Mouse (Mus musculus) testis, postnatal 14 days (tissue): ENCODE measurements around the gene Mfge8.

Experiments
- DNase-seq: peaks from one replicate; pipeline ENCODE4 v3.0.0; 2021; ENCODE audit warnings: low spot score

Mfge8 gene

DNA sequence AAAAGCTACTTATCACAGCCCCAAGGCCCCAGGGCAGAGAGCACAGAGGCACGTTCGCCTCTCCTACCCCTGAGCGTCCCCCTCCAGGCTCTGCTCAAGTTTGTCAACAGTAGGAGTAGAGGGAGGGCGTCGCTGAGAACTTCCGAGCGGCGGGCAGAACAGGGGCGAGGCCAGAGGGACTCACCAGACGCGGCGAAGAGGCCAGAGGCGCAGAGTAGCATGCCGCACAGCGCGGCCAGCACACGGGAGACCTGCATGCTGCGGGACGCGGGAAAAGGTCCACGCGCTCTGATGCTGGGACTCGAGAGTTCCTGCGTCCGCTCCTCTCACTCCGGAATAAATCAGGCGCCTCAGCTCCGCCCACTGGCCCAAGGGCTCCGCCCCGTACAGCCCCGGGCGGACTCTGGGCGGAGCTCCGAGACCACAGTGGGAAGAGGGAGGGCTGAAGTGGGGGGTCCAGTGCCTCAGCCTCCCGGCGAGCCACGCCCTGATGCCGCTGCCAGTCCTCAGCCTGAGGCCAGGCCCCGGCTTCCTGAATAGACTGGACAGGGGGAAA, at the start of gene Mfge8:
Gene Mfge8, minus strand, starts transcription at position 350 of the 556 bp plus-strand sequence.
- DNase-seq, result peak; percentile 87

DNA sequence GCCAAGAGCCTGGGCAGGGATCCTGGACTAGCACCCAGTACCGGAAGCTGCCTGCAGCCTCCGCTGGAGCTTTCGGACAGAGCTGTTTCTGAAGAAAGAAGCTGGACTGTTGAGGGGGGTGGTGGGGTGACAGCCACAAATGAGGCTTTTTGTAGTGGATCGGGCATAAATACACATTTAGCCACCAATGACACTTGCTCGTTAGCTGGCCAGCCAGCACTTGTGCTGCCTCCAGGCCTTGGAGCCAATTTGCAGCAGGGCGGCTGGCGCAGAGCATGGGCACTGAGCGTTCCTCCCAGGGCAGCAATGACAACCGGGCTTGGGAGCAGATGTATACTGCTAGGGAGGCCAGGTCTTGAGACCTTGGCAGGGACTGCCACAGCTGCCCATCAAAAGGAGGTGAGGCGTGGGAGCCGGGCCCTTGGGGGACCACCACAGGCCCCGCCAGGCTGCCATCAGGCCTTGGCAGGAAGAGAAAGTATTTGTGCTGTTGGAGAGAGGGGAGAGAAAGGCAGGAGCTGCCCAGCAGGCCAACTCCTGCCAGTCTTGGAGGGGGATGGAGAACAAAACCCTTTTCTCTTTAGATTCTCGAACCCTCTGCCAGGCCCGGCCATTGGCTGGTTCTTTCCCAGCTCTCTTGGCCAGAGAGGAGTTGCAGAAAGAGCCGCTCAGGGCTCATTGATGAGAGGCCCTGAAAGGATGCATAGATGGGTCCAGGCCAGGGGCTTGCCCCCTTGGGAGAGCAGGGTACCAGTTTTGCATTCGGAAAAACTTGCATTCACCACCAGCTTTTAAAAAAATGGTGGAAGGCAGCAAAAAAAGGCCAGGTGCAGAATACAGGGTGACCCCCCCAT, 45.9 kb upstream of the Mfge8 start:
- DNase-seq, result no peak

DNA sequence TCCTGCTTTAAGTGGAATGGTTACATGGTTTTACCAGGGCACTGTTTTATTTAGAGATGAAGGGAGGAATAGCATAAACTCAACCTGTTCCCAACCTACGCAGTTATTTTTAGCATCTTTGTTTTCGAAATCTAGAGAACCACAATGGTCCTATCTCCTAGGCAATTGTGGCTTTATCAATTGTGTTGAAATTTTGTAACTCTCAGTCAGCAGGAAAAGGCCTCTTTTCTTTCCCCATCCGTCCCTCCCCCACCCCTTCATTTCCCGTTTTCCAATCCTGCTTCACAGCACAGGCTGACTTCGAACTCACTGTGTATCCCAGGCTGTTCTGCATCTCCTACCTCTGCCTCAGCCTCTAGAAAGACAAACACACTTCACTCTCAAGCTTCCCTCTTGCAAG, 45.1 kb upstream of the Mfge8 start:
- no peak for DNase-seq

DNA sequence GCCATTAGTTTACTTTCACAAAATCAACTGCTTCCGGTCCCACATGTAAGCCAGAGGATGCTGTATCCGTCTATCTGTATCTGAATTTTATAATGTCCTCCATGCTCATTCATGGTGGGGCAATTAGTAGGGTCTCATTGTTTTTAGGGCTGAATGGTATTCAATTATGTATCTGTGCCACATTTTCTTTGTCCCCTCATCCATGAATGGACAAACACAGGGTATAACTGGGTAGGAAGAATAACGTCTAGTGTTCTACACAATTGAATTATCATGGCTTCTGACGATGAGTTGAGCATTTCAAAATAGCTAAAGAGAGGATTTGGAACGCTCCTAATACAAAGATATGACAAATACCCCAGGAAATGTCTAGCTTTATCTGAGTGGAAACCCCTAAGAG, 42.6 kb upstream of the Mfge8 start:
- no peak for DNase-seq

DNA sequence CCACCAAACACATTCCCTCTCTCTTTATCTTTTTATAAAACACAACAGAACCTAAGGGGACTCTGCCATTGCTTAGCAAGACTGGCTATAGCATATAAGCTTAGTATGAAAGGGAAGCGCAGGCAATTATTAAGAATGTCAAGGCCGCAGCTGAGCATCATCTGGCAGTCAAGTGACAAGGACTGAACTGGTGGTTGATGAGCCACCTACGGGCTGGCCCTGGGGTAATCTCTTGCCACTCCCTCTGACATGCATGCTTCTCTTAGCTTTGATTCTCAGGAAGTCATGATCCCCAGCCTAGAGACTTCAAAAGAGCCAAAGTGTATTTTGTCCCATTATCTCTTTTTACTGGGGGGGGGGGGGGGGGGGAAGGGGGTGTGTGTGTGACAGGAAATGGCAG, 41.7 kb upstream of the Mfge8 start:
- DNase-seq, result no peak

DNA sequence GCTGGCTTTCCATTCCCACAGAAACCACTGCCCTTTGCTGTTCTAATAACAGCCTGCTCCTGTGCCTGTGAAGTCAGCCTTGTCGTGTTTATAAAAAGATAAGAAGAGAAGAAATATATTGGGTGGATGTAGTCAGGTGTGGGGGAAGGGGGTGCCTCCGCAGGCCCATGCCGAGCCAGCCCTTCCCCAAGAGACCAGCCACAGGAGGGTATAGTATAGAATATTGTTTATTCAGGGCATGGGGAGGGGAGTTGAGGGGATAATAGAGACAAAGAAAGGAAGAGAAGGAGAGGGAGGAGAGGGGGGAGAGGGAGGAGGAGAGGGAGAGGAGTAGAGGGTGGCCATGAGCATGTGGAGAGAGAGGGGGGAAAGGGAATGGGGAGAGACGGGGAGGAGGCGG, 40.4 kb upstream of the Mfge8 start:
- no peak for DNase-seq

DNA sequence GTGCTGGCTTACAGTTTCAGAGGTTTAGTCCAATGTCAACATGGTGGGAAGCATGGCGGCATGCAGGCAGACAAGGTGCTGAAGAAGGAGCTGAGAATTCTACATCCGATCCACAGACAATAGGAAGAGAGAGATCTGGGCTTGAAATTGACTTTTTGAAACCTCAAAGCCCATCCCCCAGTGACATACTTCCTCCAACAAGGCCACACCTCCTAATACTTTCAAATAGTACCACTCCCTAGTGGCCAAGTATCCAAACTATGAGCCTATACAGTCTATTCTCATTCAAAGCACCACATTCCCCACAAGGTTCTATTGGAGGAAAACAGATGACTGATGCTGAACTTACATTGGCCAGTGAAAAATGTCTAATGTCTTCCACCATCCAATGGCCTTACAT, 38.7 kb upstream of the Mfge8 start:
- no peak for DNase-seq

DNA sequence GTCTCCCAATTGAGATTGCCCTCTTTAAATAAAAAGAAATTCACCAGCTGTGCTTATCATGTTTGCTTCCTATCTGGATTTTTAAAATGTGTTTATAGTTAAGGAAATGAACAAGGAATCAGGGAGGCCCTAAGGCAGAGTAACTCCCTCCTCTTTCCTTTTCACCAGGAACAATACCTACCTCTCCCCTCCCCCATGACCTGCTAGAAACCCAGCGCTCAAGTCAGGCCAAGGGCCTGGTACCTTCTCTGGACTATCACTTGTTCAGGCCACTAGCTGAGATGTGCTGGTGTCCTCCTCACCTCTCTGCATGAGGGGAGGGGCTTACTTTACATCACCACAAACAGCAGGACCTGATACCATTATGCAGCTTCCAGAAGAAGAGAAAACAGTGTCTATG, 34.6 kb upstream of the Mfge8 start:
- DNase-seq, result no peak

DNA sequence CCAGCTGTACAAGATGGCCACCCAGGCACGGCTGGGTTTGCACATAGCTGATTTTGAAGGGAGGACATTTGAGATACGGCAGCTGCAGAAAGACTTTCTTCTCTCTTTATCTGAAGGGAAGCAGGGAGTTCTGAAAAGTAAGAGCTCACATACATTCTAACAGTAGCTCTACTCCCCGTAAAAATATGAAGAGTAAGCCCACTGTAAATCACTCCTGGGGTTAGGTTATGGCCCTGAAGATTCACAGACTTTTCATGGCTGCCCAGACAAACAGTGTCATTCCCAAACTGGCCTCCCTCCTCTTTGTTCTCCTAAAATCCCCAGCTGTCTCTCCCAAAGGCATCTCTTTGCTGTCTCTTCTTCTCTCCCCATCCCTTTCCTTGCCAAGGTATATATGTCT, 24.9 kb upstream of the Mfge8 start:
- DNase-seq, result no peak

DNA sequence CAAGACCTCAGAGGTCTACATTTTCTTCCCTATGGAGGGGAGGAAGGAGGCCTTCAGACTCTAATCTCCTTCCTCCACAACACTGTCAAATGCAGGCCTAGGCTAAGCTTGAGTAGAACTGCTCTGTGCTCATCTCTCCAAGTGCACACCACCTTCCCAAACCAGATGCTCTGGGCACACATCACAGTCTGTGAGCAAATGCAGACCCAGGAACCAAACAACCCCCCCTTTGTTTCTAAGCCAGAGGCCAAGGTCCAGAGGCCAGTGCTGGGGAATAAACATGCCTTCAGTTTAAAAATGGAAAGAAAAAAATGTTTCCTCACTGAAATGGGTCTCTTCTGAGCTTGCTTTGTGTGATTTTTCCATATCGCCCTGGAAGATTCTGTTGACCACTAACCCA, 22.9 kb upstream of the Mfge8 start:
- DNase-seq, result no peak

DNA sequence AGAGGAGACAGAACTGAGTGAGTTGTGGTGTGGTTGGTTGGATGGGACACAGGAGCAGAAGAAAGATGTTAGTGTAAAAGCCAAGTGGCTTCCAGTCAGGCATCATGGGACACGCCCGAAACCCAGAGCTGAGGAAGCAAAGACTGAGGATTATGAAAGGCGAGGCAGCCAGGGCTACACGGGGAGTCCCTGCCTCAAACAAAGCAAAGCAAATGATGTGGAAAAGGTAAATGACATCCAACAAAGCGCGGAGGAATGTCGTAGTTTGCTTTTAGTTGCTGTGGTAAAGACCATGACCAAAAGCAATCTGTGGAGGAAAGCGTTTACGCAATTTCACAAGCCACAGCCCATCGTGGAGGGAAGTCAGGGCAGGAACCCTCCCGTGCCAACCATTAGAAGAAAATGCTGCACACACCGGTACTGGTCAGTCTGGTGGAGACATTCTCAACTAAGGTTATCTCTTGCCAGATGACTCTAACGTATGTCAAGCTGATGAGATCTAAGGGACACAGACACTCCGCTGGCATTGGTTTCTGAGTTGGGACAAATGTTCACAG, 18.2 kb upstream of the Mfge8 start:
- DNase-seq, result no peak

DNA sequence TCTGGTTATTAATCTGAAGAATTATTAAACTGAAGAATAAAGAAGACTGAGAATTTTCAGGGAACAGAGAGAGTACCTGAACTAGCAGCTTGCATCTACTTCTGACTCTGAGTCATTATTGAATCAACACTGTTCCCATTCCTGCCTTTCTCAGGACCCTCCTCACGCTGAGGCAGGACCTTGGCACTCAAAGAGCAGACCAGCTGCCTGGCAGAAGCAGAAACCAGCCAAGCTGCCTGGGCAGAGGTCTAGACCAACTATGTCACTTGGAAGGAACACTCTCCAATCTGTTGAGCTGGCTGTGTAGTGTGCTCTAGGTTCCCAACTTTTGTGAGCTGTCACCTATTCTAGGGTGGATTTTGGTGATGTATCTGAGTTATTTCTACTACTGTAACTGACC, 10.5 kb upstream of the Mfge8 start:
- no peak for DNase-seq

DNA sequence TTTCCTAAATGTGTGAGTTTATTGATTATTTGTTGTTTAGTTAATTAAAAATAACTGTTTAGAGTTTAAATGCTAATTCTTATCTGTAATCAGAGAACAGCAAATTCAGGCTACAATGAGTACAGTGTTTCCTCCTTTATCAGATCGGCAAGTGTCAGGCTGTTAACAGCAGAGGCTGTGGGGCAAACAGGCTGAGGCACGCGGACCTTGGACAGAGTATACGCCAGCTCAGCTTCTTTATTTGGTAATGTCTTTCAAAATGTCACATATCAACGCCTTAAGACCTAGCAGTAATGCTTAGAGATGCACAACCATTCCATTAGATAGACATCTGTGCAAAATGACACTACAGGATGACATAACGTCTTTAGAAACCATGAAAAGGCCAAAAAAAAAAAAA, 662 bp upstream of the Mfge8 start:
- no peak for DNase-seq

DNA sequence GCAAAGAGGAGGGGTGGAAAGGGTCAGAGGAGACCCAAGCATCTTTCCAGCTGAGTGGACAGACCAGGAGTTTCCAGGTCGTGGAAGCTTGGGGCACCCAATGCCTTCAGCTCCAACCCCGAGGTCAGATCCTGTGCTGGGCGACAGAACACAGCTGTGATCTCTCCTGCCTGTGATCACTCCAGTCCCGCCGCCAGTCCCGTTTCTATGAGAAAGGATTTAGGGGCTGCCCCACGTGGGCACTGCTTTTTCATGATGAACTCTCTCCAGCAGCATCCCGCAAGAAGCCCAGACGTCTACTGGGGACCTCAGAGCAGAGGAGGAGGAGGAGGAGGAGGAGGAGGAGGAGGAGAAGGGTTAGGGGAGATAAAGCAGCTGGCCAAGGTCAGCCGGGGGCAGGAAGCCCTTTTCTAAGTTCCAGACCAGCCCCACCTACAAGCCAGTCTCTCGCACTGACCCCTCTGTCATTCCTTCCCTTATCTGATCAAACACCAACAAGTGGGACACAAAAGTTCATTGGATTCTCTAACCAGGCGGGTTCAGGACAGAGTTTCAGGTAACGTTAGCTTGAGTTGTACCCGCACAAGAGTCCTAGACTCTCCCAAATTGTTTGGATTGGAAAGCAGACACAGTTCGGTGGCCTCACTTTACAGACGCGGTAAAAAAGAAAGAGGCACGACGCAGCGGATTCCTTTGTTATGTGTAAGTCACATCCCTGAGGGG, 768 bp downstream of the Mfge8 start:
- DNase-seq, result no peak

DNA sequence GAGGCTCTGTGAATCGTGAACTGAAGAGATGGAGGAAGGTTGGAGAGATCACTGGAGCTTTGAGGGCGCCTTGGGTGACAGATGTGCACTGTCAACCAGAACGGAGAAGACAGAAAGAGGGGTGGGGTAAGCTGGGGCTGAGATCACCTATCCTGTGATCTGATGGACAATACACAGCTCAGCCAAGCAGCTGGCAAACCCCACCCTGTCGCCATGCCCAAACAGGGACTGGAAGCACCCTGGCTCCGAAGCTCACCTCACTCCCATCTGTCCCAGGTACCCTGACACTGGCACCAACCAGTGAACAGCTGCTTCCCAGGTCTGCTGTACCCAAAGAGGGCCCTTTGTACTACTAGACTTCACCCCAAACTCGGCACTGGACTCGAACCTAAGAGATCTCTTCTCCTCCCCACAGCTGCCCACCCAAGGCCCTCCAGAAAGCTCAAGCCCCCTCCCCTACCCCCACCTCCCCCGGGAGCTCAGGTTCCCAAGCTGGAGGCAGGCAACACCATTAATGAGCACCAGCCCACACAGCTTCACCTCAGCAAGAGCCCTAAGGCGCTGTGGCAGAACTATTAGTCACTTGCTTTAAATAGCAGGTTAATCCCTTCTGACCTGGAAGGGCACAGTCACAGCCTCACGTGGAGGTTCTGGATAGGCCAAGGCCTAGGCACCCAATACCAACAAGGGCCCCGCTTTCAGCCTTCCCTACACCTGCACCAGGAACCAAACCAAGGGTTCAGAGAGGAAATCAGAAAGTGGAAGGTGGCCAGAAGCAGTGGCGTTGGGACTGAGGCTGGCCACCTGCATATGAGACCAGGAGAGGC, 1.6 kb downstream of the Mfge8 start:
- DNase-seq, result no peak

DNA sequence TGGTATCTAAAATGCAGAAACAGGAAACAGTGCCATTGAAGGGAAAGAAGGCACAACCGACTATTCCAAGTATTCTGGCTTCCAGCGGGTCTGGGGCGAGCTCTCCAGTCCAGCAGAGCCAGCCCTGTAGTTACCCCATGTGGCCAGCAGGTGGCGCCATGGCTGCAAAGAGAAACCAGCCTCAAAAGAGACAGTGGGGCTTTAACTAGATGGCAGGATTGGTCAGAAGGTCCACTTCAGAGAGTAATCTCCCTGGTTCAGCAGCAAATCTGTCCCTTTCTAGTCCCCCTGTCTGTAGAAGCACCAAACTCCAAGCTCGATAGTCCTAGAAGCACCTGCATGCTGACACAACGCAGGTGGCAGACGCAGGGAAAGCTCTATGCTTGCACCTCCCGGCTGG, 8.0 kb downstream of the Mfge8 start:
- DNase-seq, result peak; percentile 68

DNA sequence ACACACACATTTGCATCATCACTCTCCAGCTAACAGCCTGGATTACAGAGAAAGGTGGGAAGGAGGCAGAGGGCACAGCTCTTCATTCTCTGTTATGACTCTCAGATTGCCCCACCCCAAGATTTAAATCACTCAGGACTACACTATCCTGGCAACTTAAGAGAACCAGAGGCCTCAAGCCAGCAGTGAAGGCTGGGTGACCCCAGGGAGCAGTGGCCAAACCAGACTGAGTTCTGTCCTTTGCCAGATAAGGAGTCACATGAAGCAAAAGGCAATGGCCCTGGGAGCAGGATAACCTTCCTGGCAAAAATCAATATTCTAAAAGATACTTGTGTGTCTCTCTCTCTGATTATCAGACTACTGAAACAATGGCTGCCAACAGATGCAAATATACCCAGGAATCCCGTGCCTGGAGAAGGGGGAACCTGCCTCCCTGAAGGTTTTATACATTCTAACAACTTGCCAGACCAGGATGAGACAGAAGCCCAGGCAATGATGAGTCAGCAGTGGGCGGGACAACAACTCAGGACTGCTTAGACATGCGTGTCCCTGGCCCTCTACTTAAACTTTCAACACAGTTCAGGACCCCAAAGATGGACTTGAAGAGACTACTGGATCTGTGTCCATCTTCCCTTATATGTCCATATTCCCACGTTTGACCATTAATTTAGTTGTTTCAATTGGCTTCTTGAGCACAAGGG, 8.8 kb downstream of the Mfge8 start:
- DNase-seq, result no peak

DNA sequence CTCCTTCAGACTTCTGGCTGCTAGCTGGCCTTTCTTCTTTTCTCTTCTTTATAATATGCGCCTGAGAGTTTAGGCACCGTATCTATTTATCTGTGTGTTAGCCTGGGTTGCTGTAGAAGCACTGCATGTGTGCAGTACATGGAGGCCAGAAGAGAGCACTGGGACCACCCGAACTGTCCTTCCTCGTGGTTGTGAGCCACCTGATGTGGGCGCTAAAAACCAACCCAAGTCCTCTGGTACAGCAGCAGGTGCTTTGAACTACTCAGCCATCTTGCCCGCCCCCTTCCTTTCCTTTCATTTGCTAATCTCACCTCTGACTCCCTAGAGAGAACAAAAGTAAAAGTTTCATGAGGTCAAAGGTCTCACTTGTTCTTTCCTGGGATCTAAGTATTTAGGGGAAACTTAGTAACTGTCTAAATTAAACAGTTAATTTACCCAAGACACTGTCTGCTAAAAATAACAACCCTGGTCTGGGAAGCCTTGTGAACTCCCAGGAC, 9.5 kb downstream of the Mfge8 start:
- no peak for DNase-seq

DNA sequence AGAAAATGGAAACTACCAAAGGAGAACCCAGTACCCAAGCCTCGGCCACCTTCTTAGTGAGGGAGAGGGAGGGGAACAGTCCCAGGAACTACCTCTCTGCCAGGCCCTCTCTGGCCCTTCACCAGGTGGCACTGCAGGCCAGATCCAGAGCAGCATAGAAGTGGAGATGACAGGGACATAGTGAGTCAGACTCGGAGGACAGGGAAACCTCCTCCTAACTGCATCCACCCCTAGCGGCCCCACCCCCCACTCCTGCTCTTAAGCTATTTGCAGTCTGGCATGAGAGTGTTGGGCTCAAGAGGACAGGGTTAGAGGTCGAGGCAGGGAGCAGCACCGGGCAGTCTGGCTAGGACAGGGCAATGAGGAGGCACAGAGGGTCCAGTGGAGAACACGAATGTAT, 15.5 kb downstream of the Mfge8 start:
- no peak for DNase-seq

DNA sequence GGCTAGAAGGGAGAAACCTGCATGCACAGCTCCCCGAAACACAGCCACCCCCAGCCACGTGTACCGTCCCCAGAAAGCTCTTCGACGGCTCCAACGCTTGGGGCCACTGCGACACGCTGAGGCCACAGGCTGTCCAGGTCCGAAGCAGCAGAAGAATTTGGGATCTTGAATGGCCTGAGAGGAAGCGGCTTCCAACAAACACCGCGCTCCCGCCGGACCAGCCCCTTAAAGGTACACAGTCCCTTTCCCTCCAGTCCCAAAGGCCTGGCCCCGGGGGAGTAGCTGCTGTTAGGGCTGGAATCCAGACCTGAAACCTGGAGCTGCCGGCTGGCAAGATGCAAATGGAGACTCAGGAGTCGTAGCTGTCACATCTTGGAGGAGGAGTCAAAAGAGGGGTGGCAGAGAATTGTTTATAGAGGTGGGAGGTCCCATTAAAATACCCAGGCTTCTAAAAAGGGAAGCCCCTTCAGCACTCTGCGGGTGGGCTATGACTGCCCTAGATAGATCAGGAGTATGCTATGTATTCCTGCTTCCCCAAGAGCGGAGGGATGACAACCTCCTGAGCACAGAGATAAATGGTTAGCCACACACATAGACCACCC, 17.9 kb downstream of the Mfge8 start, which contains the start of gene Hapln3:
Gene Hapln3, minus strand, starts transcription at position 176 of the 602 bp plus-strand sequence.
- no peak for DNase-seq

DNA sequence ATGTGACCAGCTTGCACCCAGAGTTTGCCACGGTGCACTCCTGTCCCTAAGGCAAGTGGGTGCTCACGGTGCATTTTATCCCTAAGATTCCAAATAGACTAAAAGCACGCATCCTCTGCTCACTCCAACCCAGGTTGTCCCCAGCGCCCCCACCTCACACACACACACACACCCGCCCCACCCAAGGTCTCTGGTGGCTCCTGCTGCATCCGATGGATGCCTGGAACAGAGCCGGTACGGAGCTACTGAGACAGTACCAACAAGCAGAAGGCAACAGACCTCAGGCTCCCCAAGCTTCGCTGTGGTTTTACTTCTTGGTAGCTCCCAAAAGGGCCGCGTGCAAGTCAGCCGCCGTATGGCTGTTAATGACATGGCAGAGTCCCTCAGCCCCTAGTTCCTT, 18.5 kb downstream of the Mfge8 start:
- DNase-seq, result no peak
